Mouse (Mus musculus): Measurements from ENCODE around the gene Tmc5.

Gene Tmc5

DNA sequence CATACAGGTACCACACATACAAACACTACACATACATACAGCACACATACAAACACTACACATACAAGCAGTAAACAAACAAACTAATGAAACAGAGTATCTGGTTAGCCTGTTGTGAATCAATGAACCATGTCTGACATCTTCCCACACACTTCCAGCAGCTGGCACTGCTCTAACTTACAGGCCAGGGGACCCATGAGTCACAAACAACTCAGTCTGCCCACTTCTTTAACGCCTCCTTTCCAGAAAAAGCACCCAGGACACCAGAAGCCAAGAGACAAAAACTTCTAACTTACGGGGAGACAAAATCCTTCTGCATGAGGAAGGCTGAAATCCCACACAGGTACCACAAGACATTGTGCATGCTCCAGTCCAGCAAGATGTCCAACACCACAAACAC lies 94.2 kb downstream of the Tmc5 start:
- DNase-seq (ENCODE audit: low spot score in 2 of 2), result no peak

DNA sequence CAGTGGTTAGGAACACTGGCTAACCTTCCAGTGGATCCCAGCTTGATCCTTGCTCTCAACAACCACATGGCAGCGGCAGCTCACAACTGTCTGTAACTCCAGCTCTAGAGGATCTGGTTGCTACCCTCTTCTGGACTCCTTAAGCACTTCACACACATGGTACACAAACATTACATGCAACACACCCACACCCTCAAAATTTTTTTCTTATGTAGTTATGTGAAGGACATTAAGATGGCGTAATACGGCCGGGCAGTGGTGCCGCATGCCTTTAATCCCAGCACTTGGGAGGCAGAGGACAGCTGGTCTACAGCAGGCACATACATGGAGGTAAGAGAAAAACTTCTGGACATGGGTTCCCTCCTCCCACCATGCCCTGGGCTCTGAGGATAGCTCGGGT lies 99.0 kb downstream of the Tmc5 start:
- no peak for DNase-seq (ENCODE audit: low spot score in 2 of 2)

DNA sequence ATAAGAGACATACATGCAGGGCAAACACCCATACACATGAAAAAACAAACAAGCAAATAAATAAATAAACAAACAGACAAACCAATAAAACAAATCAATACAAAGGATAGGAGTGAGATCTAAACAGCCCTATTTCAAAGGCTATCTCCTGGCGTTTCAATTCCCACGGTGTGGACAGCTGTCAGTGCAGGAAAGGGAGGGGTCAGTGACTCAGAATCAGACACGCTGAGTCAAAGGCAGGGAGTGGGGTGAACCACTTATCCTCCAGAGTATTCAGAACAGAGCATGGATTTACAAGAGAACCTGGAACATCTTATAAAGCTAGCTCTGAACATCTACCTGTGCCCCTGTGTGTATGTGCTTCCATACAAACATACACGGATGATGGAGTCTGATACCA lies 100.1 kb downstream of the Tmc5 start:
- no peak for DNase-seq (ENCODE audit: low spot score in 2 of 2)

DNA sequence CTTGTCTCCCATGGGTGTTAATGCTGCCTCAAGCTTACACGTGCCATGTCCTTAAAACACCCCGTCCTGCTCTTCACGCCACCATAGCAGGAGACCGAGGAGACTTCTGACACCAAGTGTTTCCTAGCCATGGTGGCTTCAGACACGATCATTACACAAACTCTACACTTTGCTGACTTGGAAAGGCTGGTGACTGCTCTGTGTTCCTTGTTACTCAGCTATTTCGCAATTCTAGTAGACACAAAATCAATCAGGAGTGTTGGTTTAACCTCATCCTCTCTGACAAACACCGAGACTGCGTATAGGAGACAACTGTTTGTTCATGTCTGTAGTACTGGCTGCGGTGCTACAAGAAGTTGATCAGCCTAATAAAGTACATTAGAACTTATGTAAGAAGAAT lies 101.8 kb downstream of the Tmc5 start:
- no peak for DNase-seq (ENCODE audit: low spot score in 2 of 2)

DNA sequence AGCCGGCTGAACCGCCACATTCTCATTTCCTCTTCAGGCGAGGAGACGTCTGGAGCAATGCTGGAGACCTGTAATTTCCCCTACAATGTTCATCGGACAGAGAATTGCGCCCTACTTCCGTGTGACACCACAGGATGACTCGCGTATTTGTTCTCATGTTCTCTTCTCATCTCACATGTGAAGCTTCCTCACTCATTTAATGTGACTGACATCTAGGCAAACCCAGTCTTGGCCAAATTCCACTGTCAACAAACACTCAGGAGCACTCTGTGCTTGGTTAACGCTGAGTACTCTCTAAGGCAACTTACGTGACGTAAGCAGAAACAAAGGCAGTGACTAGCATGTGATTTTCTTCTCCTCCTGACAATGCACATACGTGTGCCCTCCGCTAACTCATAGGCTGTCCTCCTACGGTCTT lies 106.1 kb downstream of the Tmc5 start:
- DNase-seq (ENCODE audit: low spot score in 2 of 2), result no peak

DNA sequence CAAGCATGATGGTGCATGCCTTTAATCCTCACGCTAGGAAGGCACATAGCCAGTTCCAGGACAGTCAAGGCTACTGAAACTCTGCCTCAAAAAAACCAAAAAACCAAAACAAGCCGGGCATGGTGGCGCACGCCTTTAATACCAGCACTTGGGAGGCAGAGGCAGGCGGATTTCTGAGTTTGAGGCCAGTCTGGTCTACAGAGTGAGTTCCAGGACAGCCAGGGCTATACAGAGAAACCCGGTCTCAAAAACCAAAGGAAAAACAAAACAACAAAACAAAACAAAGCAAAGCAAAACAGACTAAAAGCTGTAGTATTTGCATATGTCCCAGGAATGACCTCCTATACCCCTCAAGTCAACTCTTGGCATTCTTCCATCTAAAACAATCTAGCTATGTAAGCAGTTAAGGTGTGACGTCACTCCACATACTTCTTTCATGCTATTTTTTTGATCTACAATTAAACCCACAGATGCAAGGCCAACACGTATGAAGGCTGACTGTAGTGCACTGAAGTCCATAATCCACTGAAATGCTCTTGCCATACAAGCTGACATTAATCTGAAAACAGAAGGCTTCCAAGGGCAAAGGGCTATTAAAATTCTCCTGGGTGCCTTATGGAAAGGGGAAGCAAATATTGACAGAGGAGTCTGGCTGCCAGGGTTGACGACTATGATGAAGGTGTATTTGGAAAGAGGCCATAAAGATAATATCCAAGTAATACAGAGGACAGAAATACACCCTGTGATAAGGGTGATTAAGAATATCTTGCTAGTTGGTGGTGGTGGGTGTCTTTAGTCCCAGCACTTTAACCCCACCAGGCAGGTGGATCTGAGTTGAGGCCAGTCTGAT lies 107.1 kb downstream of the Tmc5 start:
- no peak for DNase-seq (ENCODE audit: low spot score in 2 of 2)

DNA sequence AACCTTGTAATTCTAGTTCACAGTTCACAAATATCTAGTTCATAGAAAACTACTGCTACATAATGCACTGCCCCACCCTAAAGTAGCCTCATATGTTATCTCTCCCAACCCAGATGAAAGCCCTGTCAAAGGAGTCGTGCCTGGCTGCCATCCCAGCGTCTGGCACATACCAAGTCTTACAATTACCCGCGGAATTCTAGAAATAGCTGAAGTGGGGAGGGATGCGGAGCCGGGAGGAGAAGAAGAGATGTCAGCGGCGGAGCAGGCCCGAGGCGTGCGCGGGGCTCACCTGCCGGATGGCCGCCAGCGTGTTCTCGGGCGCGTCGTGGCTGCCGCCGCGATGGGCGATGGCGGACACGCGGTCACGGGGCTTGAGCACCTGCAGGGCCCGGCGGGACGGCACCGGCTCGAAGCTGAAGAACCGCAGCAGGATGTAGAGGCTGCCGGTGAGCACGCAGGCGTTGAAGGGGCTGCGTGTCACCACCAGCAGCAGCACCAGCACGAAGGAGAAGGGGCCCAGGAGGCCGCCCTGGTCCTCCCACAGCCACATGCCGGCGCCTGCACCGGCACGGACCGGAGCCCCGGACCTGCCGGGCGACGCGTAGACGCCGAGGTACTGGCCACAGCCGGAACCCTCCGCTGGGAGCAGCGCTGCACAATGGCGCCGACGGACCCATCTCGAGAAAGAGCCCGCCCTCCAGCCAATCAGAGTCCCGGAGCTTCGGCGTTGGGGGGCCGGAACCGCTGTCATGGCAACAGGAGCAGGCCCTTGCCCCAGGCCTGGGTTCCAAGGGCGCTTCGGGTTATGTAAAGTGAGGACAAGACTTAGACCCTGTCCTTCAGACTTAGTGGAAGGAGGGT lies 108.2 kb downstream of the Tmc5 start, which contains the start of gene Gde1:
Gene Gde1 (minus strand): TSS at position 678 of the 861 bp plus-strand sequence.
- peak; percentile 87 for DNase-seq (ENCODE audit: low spot score in 2 of 2)

DNA sequence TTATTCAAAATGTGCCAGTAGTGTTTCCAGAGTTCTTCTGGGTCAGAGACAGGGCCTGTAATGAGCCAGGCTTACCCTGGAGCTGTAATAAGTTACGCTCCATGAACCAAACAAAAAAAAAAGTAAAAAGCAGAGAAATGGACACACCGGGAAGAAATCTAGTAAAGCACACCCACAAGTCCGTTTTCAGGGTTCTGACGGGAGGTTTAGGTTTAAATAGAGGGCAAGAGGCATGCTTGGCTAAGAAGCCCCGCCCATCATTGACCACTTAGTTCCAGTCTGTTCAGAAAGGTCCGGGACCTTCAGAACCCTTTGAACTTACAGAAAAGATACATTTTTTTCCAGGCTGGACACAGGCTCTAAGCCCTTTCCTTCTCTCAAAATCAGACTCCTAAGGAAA lies 109.0 kb downstream of the Tmc5 start:
- no peak for DNase-seq (ENCODE audit: low spot score in 2 of 2)

DNA sequence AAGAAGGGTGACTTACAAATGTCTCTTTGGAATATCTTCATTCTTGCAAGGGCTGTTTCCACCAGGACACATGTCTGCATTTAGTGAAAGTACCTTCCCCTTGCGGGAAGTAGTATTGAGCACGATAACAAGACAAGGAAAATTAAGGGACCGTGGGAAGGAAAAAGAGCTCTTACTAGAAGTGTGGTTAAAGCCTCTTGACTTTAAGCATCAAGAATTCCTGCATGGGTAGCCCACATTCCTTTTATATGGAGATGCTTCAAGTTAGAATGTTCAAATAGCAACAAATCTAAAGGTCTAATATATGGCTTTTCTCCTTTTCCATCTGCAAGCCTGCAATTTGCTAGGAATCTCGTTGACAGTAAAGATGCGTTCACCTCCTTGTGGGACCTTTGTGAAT lies 109.4 kb downstream of the Tmc5 start:
- DNase-seq (ENCODE audit: low spot score in 2 of 2), result no peak

DNA sequence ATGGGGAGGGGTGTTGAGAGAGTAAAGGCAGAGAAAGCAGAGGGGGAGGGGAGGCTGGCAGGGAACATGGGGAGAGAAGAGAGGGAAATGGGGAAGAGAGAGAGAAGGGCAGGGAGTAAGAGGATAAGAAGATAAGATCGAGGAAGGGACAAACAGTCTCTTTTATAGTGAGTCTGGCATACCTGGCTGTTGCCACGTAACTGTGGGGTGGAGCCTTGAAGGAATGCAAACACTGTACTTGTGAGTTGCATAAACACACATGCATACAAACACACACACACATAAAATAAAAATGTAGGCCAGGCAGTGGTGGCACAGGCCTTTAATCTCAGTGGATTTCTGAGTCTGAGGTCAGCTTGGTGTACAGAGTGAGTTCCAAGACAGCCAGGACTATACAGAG lies 110.1 kb downstream of the Tmc5 start:
- DNase-seq (ENCODE audit: low spot score in 2 of 2), result no peak

DNA sequence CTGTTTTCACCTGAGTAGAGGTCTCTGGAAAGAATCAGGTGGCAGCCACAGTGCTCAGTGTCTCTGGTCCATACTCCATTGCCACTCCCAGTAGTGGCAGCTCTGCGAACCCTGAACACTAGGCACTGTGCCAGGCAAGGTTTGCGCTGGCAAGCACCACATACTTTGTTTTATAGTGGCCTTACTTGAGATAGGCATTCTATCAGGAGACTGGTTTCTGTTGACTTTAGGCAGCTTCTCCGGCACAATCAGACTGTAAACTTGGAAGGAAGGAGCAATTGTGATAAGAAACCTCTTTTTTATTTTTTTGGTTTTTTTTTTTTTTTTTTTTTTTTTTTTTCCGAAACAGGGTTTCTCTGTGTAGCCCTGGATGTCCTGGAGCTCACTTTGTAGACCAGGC lies 110.9 kb downstream of the Tmc5 start:
- DNase-seq (ENCODE audit: low spot score in 2 of 2), result no peak

DNA sequence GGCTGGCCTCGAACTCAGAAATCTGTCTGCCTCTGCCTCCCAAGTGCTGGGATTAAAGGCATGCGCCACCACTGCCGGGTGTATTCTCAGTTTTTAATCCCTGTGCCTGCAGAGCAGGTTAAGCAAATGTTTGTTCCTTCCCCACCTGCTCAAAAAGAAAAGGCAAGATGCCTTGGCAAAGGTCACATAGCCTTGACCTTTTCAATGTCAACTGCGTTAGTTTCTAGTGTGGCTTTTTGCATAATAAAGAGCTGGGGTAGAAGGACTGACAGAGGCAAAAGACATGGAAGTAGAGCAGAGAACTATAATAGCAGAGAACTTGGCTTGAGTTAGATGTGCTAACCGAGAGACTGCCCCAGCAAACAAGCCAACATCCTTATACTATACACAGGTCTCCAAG lies 113.7 kb downstream of the Tmc5 start:
- DNase-seq (ENCODE audit: low spot score in 2 of 2), result no peak

DNA sequence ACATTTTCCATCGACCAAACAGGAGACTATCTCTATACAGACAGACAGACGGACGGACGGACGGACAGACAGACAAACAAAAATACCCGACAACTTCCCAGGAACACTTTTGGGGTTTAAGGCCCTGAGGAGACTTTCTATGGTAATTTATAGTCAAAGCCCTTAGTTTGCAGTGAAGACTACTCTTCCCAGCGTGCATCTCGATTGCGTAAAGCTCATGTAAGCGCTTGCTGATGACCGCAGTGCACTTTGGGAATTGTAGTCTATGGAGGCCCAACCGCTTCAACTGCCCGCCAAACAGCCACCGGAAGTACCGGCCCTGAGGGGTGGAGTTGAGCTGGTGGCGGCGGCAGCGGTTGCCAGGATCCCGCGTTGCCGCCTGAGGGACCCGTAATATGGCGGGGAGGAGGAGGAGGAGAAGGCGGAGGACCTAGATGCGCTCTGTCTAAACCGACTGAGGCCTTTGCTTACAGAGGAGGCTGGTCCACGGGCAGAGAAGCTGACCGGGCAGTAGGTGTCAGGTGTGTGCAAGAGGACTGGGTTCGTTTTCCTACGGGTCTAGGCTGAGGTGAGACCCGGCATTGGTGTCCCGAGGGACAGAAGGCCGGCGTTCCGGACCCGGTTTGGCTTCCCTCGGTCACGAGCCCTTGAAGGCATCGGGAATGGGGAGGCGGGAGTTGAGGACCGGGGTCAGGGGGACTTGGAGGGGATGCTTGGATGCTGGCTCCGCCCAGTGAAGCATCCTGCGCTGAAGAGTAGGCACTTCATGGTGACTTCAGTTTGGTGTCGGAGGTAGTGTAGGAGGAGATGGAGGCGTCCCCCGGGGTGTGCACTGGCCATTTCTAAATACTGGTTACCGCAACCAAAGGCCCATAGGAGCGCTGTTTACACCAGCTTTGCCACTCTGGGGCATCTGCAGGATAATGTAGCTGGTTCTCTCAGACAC lies 115.4 kb downstream of the Tmc5 start, which contains the start of gene Ccp110:
Gene Ccp110 (plus strand): TSS at position 325 of the 946 bp plus-strand sequence.
- peak; percentile 89 to 90 for DNase-seq (ENCODE audit: low spot score in 2 of 2)

DNA sequence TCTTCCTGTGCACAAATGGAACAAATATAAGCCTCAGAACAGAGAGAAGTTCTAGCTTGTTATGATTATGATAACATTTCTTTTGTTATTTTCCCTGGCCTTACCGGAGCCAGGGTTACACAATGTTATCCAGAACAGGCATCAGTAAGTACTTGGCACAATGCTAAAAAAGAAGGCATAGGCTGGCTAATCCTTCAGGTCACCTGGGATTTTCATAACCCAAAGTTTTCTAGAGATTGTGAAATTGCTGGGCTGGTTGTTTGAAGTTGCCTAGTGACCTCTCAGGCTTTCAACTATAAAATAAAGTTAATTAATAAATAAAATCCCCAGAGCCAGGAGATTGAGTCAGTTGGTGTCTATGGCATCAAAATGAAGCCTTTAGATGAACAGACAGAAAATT lies 117.8 kb downstream of the Tmc5 start:
- DNase-seq (ENCODE audit: low spot score in 2 of 2), result no peak

DNA sequence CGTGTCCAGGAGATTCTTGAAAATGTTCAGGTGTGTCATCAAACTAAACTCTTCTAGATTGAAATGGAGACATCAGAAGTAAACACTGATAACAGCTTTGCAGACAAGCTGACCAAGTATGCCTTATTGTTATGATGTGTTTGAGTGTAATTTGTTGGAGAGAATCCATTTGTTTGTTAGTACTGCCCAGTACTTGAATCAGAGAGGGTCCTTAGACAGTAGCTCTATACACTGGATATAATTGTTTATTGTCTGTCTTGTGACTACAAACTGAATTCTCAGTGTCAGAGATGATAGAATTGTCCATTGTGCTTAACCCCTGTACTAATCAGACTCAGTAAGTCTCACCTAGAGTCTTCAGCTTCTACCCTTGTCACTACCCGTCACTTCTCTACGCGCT lies 121.0 kb downstream of the Tmc5 start:
- DNase-seq (ENCODE audit: low spot score in 2 of 2), result no peak

DNA sequence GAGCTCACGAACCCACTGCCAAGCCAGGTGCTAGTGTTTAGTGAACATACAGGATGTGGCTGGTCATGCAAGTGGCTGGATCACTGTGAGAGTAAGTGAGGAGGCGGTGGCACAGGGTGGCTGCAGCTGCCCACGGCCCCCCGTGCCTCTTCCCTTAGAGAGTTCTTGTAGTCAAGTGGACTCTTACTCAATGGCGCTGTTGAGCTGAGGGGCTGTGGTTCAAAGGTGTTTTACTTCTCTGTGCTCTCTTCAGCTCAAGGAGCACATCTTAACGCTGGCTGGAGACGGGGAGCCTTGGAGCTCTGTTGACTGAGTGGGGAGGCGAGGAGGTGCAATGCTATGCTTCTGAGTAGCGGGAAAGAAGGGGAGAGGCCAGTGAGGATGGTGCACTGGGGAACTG lies 126.8 kb downstream of the Tmc5 start:
- DNase-seq (ENCODE audit: low spot score in 2 of 2), result no peak
